Mouse (Mus musculus): ENCODE measurements around the gene Jak1.
"Not testable (repeated sequence)": the region's sequence is repeated elsewhere in the genome, so short reads cannot be mapped to it uniquely, and the experiment has no call there.

Gene Jak1

DNA sequence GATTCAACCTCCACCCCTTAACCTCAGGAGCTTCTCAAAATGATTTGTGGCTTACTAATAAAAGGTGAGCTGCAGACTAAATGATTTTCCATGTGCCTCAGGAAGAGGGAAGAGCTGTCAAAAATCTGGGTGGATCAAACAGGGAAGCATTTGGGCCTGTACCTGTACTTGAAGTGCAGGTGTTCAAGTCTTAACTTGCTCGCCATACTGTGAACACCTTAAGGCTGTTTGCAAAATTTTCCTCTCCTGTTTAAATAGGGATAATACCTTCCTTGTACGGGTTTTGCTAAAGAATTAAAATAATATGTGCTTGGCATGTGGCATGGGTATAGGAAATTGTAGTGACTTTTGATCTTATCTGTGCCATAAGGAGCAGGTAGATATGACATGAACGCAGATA, 5.7 kb upstream of the Jak1 start:
- no peak for DNase-seq

DNA sequence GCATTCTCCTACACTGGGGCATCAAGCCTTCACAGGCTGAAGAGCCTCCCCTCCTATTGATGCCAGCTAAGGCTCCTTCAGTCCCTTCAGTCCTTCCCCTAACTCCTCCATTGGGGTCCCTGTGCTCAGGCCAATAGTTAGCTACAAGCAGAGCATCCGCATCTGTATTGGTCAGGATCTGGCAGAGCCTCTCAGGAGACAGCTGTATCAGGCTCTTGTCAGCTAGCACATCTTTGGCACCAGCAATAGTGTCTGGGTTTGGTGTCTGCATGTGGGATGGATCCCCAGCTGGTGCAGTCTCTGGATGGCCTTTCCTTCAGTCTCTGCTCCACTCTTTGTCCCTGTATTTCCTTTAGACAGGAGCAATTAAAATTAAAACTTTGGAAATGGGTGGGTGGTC, 3.4 kb upstream of the Jak1 start:
- not testable (repeated sequence) for DNase-seq

DNA sequence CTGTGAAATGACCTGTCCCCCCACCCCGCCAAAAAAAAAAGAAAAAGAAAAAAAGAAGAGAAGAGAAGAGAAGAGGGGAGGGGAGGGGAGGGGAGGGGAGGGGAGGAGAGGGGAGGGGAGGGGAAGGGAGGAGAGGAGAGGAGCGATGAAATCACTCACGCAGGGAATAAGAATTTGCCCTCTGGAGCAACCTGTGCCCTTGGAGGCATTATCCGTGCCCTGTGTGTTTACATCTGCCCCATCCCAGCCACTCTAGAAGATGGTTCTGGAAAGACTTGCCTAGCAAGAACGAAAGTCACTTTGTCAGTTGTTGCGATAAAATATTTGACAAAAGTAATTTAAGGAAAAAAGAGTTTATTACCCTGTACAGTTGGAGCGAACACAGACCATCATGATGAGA, 441 bp upstream of the Jak1 start:
- DNase-seq = peak; percentile 13

DNA sequence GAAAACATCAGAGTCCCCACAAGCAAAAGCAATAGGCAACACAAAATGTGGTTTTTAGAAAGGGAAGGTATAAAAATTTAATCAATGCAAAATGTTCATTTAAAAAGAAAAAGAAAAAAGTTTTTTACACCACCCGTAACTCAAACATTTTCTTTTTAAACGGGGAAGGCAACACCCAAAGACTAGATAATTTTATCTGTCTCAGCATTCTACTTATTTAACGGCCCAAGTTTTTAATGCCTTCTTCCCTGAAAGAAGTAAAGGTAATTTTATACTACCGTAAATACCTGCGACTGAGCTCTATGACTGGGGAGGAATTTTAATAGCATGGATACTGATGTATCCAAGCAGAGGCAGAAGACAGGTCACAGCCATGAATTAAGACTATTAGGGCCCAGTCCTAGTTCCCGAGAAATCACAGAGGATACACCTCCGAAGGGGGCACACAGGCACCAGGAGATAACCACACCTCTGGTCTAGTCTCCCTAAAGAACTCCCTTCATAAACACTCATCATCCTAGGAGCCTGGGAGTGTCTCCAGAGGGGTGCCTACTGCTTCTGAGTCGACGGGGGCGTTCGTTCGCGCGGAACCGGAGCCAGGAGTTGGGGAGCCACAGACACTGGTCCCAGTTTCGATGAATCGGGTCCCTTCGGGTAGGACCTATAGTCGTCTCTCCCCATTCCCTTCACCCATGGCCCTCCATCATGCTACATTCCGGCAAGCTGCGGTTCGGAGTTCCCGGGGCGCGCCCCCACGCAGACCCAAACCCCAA, 928 bp downstream of the Jak1 start:
- no peak for DNase-seq

DNA sequence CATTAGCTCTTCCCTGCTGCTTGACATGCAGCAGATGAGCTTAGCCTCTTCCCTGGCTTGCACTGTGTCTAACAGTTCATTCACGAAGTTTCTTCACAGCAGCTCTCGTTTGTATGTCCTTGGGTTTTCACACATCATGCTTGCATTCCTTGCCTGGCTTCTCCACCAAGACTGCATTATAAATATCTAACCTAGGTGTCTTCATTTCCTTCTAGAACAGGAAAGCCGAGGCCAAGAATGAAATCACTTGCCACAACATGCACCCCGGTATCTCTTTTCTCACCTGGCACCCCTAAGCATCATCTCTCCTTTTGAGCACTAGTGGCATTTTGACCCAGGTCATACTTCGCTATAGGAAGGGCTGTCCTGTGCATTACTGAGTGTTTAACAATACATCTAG, 3.5 kb downstream of the Jak1 start:
- DNase-seq = no peak

DNA sequence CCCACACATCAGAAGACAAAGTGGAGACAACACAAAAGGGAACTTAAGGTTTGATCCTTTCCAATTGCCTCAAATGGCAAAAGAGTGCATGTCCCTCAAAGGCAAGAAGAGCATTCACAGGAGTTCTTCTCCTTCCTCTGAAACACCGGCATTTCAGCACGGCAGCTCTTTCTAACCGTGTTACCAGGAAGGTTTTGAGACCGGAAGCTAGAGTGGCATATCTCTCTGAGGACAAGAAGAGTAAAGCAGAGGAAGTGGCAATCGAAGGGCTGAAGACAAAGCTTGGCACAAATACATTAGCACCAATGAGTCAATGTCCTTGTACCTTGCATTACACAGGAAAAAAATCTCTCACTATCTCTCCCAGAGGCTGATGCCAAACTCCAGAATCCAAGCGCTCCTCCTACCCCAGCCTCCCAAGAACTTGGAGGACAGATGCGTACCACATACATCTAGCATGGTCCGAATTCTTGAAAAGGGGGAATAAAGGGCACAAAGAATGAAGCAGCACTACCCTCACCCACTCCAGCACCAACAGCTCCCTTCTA, 4.3 kb downstream of the Jak1 start:
- no peak for DNase-seq

DNA sequence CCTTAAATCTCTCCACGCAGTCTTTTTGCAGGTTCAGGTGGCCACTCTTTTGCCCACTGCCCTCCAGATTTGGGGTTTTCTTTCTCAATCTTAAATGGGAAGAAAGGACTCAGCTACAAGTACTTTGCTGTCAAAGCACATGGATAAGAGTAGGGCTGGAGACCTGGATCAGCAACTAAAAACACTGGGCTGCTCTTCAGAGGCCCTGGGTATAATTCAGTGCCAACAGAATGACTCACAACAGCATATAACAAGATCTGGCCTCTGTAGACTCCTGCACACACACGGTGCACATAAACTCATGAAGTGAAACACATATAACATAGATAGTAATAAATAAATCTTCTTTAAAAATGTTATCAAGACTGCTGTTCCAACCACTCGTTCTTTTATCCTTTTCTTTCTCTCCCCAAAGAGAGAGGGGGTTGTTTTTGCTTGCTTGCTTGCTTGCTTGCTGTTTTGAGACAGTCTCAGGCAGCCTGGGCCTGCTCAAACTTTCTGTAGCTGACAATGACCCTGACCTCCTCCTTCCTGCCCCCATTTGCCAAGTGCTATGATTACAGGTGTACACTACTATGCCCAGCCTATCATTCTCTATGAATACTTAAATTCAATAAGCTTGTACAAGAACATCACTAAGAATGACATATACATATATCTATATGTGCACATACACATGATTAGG, 8.4 kb downstream of the Jak1 start:
- DNase-seq = no peak

DNA sequence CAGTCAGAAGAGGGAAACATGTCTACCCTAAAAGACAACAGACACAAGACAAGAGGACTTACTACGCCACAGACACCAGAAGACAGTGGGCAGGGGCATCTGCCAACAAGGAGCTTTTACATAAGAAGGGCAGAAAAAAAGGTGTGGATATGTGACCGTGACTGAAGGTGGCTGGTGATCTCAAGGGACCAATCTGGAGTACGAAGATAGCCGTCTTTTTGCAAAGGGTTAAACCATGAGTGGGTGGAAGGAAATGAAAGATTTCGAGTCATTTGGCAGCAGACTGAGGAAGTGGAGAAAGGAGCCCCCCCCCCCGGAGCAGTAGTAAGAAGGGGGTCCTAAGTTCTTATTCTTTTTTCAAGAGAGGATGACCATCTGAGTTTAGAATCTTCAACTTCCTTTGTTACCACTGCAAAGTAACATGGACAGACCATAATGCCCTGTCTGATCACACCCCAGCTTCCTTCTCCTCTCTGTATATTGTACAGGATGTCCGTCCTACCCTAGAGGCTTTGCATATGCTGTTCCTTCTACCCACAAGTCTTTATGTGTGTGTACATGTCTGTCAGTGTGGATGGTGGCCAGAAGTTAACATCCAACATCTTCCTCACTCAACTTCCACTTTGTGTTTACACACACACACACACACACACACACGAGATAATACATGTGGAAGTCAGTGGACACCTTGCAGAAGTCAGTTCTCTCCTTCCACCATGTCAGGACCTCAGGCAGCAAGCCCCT, 10.3 kb downstream of the Jak1 start:
- no peak for DNase-seq

DNA sequence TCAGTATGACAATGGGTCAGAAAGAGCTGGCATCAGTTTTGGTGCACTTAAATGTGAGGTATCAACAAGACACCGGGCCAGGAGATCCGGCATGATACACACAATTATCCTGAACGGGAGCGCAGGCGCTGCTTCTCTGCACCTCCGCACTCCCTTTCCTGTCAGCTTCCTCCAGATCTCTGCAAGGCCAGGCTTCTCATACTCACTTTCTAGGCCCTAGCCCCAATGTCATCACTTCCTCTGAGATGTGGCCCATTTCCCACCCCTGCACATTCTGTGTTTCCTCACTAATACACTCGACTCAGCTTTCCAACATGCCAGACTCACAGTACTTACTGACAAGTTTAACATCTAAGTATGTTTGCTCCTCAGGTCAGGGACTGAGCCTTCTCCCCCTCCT, 11.1 kb downstream of the Jak1 start:
- DNase-seq = no peak

DNA sequence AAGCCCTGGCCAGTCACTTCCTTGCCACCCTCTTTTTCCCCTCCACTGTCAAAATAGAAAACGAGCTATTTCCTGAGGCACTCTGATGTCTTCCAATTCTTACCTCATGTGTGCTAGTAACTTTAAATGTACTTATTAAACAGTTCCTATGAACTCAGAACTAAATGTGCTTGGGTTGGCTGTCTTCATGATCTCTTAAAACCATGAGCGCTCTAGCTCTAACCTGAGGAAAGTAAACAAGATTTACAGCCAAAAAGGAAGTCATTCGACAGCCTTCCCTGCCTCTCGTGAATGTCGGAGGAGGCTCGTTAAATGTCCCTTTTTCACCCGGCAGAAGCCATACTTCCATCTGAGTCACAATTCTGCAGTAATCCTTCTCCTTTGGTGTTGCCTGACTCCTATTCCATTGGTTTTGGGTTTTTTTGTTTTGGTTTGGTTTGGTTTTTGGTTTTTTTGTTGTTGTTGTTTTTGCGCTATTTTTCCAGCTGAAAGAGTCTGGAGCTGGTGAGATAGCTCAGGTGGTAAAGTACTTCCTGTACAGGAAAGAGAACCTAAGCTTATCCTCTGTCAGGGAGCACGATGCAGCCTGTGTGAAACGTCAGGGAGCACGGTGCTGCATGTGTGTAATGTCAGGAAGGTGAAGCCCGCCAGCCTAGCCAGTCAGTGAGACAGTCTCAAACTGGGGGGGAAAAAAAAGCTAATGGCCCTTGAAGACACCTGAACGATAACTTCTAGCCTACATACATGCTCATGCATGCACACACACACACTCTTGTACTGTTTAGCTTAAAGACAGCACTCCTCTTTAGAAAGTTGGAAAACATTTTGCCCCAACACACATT, 12.1 kb downstream of the Jak1 start:
- no peak for DNase-seq

DNA sequence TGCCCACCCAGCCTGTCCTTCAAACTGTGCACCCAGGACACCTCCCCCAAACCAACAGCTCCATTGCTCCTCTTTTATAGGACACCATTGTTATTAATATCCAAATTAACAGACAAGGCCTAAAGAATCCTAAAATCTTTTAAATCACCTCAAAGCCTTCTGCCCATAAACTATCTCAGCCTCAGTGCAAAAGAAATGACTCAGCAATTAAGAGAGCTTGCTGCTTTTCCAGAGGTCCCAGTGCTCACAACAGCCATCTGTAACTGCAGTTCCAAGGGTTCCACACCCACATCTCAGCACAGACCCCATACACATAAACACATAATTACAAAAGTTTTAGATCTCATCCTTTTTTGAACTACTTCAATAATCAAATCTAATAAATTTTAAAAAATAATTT, 13.1 kb downstream of the Jak1 start:
- no peak for DNase-seq

DNA sequence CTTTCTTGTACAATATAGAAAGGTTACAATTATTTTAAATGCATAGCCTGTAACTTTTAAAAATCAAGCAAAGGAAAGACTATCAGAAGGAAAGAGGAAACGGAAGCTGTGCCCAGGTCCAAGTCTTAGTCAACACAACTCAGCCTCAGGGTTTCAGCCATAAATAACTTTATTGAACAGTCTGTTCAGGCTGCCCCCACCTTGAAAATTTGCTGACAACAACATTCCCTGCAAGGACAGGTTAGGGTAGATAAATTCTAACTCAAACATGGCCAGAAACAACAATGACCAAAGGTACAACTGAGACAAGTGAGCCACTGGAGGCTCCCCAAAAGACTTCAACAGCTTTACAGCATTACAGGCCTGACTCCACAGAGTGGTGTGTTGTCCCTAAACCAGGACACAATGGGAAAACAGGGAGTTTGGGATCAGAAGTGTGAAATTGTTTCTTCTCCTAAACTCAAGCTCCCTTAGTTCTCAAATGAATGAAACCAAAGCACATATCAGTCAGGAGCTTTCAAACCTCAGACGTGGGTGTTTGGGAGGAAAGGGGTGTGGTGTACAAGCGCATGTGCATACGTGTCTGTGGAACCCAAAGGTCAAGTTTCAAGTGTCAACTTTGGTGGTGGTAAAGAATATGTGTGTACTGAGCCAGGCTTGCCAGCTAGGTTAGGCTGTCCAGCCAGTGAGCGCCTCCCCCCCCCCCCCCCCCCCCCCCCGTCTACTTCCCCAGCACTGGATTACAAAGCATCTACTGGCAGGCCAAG, 14.9 kb downstream of the Jak1 start:
- DNase-seq = no peak

DNA sequence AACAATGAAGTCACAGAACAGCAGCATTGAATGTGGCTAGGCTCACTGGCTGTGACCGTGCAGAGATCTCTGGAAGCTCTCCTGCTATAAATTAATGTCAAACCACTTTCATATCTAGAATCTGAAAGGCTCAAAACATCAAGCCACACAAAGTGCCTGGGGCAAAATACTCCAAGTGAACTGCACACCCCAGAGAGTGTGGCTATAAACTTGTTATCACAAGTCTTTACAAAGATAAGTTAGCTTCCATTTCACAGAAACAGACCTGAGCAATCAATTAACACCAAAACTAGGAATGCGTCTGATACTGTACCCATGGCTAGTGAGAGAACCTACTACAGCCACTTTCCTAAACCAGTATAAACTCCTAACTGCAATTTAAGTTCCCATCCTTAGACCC, 17.7 kb downstream of the Jak1 start:
- no peak for DNase-seq

DNA sequence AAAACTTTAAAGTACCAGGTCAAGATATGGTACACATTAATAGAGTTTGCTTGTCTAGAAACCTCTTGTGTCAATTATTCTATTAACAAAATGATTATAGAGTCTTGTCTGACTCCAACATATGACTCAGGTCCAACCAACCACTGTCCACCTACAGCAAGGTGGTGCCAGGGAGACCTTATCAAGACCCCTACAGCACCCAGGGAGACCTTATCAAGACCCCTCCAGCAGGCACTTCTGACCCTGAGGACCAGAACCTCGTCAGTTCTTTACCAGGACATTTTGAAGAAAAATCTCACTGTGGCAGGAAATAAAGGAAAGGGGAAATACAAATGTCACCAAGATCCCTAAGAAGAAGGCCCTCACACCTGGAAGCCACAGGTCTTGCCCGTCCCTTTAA, 18.5 kb downstream of the Jak1 start:
- DNase-seq = no peak

DNA sequence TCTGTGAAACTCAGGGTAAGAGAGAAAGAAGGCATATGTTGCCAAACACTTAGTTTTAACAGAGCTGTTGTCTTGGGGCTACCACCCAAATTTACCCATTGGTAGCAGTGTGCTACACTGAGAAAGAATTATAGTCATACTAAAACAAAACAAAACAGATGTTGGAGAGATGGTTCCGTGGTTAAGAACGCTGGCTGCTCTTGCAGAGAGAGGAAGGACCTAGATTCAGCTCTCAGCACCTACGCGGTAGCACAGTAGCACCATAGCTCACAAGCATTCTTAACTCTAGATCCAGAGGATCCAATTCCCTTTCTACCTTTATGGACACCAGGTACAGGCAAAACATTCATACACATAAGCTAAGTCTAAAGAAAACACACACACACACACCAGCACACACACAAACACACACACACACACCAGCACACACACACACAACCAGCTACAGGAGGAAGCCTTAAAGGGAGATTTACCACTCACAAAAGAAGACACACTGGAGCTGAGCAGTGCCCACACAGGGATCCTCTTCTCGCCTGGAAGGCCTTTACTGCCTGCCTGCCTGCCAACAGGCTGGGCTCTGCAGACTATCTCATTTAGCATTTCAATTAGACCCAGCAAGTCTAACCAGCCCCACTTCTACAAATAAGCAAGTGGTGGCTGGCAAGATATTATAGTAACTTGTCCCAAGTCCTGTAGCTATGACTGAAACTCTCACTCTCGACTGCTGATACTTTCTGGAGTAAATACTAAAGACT, 20.6 kb downstream of the Jak1 start:
- DNase-seq = no peak

DNA sequence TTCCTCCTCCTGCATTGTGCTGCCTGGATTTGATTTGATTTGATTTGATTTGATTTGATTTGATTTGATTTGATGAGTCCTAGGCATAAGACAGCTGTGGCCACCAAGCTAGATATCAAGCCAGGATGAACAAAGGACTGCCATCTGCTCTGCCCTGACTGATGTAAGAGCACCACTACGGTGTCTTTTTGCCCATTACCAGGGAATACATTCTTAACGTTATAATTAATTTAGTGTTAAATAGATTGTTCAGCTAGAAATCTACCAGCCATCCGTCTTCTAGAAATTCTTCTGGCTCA, 24.3 kb downstream of the Jak1 start:
- no peak for DNase-seq

DNA sequence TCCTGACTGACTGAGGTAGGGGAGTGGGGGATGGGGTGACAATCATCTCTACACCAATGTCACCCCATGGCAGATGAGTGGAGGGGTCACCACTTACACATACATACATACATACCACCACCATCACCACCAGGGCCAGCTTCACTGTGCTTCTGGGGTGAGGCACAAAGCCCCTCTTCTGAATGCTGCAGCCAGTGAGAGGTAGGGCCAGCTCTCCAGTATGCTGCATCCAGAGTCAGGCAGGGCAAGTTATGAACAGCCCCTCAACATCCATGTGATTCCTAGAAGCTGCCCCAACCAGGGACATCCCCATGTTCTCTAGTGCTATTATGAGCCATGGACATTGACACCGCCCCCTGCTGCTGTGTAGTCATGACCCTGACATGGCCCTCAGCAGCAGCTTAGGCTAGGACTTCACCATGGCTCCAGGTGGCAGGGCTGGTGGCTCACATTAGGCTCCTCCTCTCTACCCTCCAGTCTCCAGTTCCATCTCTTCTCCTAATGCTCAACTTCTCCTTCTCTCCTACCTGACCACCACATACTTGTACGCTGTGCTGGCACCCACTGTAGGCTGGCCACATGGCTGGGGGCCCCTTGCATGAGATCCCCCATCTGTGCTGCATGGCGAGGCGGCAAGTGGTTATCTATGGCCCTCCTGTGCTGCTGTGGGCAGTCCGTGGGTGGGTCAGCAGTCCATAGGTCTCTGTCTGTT, 24.8 kb downstream of the Jak1 start:
- no peak for DNase-seq

DNA sequence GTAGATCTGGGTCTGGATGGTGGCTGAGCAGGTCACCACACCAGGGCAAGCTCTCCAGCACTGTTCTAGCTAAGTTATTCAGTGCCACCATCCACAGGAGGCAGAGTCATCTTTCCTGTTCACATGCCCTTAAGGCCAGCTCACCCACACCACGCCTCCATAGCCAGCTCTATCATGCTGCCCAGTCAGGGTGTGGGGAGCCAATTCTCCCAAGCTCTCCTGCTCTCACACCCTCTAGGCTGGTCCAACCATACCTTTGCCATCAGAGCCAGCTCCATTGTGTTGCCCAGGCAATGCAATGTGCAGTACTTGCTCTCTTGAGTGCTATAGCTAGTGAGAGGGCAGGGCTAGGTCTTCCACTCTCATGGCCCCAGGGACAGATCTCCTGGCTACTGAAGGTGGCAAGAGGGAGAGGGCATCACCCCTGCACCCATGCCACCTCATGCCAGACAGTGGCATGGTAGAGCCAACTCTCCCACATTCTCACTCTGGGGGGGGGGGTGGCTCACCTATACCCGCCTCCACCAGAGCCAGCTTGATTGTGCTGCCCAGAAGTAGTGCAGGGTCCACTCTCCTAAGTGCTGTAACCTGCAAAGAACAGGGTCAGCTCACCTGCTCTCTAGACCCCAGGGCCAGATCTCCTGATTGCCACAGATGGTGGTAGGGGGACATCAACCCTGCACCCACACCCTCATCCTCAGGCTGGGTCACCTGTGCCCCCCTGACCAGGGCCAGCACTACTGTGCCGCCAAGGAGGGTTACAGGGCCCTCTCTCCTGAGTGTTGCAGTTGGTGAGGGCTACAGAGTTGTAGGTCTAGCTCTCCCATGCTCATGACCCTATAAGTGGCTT, 25.5 kb downstream of the Jak1 start:
- no peak for DNase-seq

DNA sequence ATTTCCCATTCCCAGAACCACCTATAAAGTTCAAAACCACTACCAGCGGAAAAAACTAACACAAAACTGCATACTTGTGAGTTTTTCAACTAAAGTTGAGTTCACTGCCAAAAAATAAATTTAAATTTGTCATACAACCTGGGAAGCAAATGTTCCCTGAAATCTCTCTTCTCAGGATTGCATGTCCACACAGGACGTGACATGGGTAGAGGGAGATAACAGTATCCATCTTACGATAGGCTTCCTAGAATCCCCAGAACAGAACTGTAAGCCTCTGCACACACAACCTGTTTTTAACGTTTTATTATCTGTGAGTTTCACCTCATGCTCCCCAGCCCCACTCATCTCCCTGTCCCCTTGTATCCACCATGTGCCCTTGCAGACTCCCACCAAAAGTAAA, 26.5 kb downstream of the Jak1 start:
- DNase-seq = no peak

DNA sequence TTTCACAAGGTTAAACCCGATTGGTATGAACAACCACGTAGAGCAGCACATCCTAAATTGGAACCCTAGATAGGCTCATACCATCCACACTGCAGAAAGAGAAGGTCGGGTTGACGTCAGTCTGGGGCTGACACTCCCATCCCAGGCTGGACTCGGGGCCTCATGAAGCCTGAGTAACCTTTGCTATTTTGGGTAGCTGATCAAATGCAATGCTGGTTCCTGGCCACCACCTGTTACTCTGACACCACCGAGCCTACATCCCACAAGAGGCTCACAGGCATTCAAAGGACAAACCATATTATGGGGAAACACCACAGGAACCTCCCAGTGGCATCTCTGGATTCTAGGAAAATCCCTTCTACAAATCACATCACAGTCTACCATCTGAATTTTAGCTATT, 28.3 kb downstream of the Jak1 start:
- no peak for DNase-seq

All from embryo, embryonic 11 days (tissue).